Mouse (Mus musculus) mature B cell (primary cell): ENCODE results near the gene Dclk1.

Source experiments
- in situ Hi-C: fragments of 300-500 bp; cut with MboI; formaldehyde crosslinking; loops from 2 replicates; pipeline ENCODE4 v1.14.3; 2019

Dclk1 gene

DNA sequence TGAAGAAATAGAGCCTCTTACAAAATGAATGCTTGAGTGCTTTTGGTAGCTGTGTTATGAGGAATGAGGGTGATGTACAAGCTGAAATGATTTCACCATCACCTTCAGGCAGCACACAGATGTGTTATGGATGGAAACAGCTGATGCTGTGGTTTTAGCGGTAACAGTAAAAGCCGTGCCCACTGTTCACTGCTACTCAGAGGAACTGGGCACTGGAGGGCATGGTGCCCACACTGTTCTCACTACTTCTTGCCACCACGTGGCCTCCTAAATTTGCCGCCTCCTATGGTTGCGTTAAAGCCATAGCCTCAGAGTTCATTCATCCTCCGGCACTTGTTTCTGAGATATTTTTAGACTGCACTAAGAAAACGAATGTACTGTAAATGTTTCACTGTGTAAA lies 18.0 kb downstream of the Dclk1 start:
- in situ Hi-C loops, result no loop called here

- in situ Hi-C loops, result no loop called here
Measured at GRCm38 (mm10) chr3:55266091-55266490, 23.9 kb downstream of the Dclk1 start.

DNA sequence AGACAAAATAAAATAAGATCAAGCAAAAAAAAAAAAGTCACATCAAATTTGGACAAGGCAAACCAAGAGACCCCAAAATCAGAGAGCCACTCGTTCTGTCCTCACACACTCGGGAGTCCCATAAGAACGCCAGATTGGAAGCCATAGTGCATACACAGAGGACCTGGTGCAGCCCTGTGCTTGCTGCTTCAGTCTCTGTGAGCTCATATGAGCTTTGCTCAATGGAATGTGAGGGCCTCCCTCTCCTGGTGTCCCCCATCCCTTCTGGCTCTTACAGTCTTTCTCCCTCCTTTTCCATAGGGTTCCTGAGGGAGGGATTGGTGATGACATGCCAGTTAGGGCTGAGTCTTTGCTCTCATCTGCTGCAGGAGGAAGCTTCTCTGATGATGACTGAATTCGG lies 27.6 kb downstream of the Dclk1 start:
- in situ Hi-C loops, result no loop called here

- in situ Hi-C loops, result no loop called here
Measured at GRCm38 (mm10) chr3:55270345-55270744, 28.2 kb downstream of the Dclk1 start.

DNA sequence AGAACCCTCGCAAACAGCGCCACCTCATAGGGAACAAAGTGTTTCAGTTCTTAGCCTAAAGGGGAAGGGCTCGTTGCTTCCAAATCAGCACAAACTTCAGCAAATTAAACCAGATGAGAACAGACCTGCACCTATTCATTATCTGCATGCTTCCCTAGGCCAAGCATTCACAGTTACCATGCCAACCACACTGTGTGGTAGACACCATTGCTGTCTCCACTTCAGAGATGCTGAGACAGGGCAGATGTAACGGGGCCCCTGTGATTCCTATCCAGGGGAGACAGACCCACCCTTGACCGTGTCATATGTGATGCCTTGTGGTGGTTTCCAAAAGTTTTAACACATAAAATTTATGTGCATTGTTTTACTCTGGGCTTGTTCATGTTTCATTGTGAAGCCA lies 28.8 kb downstream of the Dclk1 start:
- in situ Hi-C loops, result no loop called here

GRCm38 (mm10) chr3:55272536-55272935 lies 30.4 kb downstream of the Dclk1 start:
- in situ Hi-C loops, result no loop called here

- in situ Hi-C loops, result no loop called here
Measured at GRCm38 (mm10) chr3:55276446-55276845, 34.3 kb downstream of the Dclk1 start.

DNA sequence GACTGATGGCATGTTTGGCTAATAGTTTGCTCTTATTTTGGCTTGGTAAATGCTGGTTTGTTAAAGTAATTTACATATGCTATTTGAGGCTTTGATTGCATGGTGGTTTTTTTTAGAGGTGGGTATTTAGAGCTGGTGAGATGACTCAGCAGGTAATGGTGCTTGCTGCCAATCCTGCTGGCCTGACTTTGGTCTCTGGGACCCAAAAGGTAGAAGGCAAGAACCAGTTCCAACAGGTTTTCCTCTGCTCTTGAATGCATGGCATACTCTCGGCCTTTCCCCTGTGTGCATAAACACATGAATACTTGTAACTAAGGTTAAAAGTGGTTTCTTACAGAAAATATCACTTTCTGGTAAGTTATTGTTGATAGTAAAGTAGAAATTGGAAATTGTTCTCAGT lies 34.7 kb downstream of the Dclk1 start:
- in situ Hi-C loops, result no loop called here

GRCm38 (mm10) chr3:55277829-55278228 lies 35.7 kb downstream of the Dclk1 start:
- in situ Hi-C loops, result no loop called here

DNA sequence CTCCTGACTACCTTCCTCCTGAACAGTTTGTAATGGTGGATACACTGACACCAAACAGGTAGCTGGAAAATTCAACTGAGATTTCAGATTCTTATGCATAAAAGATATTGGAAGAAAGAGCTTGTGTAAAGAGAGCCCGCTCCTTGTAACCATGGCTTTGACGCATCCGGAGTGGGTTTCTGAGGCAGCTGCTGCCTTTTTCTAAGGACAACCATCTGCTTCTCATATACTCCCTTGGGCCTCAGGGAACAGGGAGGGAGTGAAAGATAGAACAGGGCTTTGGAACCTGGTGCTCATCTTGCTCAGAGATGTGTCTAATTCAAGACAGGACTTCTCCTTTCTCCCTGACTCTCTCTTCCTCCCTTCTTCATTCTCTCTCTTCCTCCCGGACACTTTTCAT lies 37.8 kb downstream of the Dclk1 start:
- in situ Hi-C loops, result no loop called here

GRCm38 (mm10) chr3:55280471-55280870 lies 38.3 kb downstream of the Dclk1 start:
- in situ Hi-C loops, result no loop called here

DNA sequence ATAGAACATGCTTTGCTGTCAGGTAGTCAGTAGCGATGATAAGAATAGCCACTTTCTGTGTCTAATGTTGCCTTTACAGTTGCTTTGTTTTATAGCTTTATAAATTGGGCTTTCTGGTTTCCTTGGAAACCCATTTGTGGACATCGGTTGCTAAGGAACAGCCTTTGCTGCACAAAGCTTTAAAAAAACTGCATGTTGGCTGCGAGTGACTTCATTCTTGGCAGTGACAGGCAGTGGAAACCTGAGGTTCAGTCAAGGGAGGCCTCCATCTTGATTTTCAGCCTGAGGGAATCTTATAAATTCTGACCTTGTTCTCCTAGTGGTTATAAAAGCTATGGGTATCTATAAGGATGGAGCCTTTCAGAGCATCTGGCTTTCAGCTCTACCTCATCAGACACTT lies 42.1 kb downstream of the Dclk1 start:
- in situ Hi-C loops, result no loop called here

GRCm38 (mm10) chr3:55288726-55289125 lies 46.6 kb downstream of the Dclk1 start:
- in situ Hi-C loops, result no loop called here

DNA sequence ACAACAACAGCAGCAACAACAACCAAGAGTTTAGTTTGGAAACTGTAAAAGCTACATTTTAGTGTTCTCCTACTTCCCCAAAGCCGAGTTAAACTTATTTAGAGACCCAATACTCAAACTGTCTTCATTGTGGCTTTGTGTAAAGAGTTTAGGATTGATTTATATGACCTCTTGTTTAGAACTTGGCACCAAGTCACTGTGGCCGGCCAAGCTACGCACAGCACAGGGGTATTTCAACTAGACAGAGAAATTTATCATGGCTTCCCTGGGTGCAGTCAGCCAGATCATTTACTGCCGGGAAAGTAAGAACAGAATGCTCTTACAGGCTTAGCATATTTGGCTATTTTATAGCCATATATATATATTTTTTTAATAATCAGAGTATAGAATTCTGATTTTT lies 49.8 kb downstream of the Dclk1 start:
- in situ Hi-C loops, result no loop called here

DNA sequence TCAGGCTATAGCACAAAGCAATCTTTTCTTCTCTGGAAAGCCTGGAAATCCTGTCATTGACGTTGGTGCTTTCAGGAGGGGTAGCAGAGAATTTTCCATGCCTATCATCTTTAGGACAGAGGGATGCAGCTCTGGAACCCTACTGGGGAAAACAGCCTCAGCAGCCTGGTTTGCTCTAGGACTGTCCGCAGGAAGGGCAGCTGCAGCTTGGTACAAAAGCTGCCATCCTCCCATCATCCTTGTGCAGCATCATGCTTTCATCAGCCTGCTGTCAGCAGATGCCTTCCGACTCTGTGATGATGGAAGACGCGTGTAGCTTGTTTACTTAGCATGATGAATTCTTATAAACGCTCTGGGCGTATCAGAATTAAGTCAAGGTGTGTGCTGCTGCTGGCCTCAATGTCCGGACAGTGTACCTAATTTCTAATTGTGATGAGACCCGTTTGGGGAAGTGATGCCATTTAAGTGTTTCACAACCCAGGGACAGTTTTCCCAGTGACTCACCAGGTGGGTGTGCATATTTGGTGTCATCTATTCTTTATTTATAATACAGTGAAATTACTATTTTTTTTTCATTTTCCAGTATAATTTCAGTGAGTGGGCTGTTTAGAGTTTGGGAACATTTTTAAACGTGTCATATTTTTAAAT lies 50.7 kb downstream of the Dclk1 start:
- in situ Hi-C loops, result no loop called here

GRCm38 (mm10) chr3:55305653-55306052 lies 63.5 kb downstream of the Dclk1 start:
- in situ Hi-C loops, result no loop called here

GRCm38 (mm10) chr3:55307553-55308177 lies 65.5 kb downstream of the Dclk1 start:
- in situ Hi-C loops, result no loop called here

- in situ Hi-C loops, result no loop called here
Measured at GRCm38 (mm10) chr3:55309961-55310360, 67.8 kb downstream of the Dclk1 start.

DNA sequence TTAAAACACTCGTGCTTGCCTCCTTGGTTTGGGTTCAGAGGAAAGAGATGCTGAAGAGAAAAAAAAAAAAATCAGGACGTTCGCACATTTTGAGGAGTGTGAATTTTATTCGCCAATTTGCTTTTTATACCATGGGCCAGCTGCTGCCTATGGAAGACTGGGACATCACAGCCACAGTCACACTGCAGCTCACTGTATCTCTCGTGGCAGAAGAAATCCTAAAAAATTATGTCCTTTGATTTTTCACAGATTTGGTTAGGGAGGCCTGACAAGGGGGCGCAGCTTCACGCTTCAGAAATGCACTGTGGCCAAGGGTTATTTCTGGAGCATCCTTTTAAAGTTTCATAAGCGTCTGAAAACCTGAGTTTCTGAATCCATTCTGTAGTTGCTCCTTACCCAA lies 73.7 kb downstream of the Dclk1 start:
- in situ Hi-C loops, result no loop called here

- in situ Hi-C loops, result no loop called here
Measured at GRCm38 (mm10) chr3:55318021-55318420, 75.9 kb downstream of the Dclk1 start.

DNA sequence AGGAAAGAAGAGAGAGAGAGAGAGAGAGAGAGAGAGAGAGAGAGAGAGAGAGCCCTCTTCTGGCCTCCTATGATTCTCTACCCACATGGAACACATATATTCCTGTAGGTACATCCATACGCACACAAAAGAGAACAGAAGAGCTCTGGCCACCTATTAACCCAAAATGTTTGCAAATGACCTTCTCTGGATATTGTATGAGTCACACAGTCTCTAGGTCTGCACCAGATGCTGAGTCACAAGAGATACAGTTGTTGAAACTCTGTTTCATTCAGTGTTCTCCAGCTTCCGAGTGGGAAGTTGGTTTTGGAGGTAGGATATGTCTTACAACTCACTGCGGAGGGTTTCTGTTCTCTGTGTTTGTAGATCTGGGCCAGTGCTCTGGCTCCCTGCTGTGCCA lies 78.4 kb downstream of the Dclk1 start:
- in situ Hi-C loops, result no loop called here

DNA sequence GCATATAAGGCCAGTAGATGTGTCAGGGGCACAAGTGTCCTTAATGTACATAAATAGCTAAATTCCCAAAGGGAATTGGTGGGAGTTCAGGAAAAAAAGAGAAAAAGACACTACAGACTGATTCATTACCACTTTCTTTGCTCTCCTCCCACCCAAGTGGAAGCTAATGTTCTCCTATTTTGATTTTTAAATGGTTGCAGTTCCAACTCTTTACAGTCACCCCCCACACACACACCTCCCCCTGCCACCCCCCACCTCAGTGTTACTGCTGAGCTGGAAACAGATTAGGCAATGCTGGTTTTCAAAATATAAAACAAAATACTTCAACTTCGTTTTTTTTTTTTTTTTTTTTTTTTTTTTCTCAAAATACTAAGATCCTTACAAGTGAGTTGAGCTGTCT lies 81.9 kb downstream of the Dclk1 start:
- in situ Hi-C loops, result no loop called here

GRCm38 (mm10) chr3:55330496-55330895 lies 88.3 kb downstream of the Dclk1 start:
- in situ Hi-C loops, result no loop called here

DNA sequence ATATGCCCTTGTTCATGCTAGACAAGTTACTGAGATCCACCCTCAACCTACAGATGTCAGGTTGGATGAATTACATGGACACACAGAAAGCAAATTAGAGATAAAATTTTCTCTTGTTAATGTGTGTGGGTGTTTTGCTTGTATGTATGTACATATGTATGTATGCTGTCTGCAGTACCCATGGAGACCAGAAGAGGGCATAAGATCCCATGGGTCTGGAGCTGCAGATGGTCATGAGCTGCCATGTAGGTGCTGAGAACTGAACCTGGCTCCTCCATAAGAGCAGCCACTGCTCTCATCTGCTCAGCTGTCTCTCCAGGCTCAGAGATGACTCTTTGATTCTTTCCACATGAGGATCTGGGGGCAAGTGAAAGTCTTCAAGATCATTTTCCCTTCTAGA lies 89.5 kb downstream of the Dclk1 start:
- in situ Hi-C loops, result no loop called here
